Mouse (Mus musculus) liver, postnatal 0 days (tissue): ENCODE data around the gene Adgre5. TPM values are rescaled to one million over a fixed set of nuclear protein-coding genes. Genes with fewer than 3 reads are reported as not detected.
A peak's percentile ranks its signal among the peaks of the same experiment; 100 is the strongest.

ENCODE experiments used
- ATAC-seq: fragments of 200-750 bp; cut with Nextera tagmentation; 2 replicates; pipeline ENCODE4 v1.8.0; 2017; ENCODE audit warnings: mild to moderate bottlenecking, moderate library complexity
- DNase-seq: peaks from one replicate; pipeline ENCODE4 v3.0.0-alpha.2; 2016
- H3K27ac ChIP-seq: fragments of 300-500 bp; sonication (generic); 2 replicates; pipeline ENCODE4 v1.5.1; 2014; ENCODE audit warnings: antibody characterized with exemption, moderate library complexity, mild to moderate bottlenecking, low read depth
- H3K27me3 ChIP-seq: fragments of 300-500 bp; sonication (generic); 2 replicates; pipeline ENCODE4 v1.6.1; 2014; ENCODE audit warnings: low read length, control low read depth, mixed read lengths; ENCODE audit not compliant: insufficient read depth
- H3K36me3 ChIP-seq: fragments of 300-500 bp; sonication (generic); replicated peaks from 2 replicates; pipeline ENCODE4 v1.6.1; 2014; ENCODE audit warnings: mild to moderate bottlenecking, control low read depth, low read length, moderate library complexity, mixed read lengths; ENCODE audit not compliant: insufficient read depth
- H3K4me1 ChIP-seq: fragments of 300-500 bp; sonication (generic); 2 replicates; pipeline ENCODE4 v1.6.1; 2014; ENCODE audit warnings: antibody characterized with exemption, mild to moderate bottlenecking, control low read depth; ENCODE audit not compliant: insufficient read depth
- H3K4me2 ChIP-seq: fragments of 300-500 bp; sonication (generic); 2 replicates; pipeline ENCODE4 v1.6.1; 2014; ENCODE audit warnings: low read depth, mild to moderate bottlenecking, low read length, moderate library complexity, mixed read lengths
- H3K4me3 ChIP-seq: fragments of 300-500 bp; sonication (generic); 2 replicates; pipeline ENCODE4 v1.5.1; 2014; ENCODE audit warnings: low read depth, low read length
- H3K9ac ChIP-seq: fragments of 300-500 bp; sonication (generic); replicated peaks from 2 replicates; pipeline ENCODE4 v1.6.1; 2014; ENCODE audit warnings: mild to moderate bottlenecking, moderate library complexity
- H3K9me3 ChIP-seq: fragments of 300-500 bp; sonication (generic); 2 replicates; pipeline ENCODE4 v1.6.1; 2016; ENCODE audit warnings: mild to moderate bottlenecking, control low read depth, low read length, mixed read lengths
- CTCF ChIP-seq: sonication (generic); IDR thresholded peaks from 2 replicates; pipeline ENCODE4 v1.5.1; 2016; ENCODE audit warnings: antibody characterized with exemption, low read depth
- EP300 ChIP-seq: IDR thresholded peaks from 2 replicates; pipeline ENCODE4 v1.6.1; 2016; ENCODE audit warnings: antibody characterized with exemption, low read depth, mild to moderate bottlenecking
- WGBS: fragments of 180-500 bp; shearing (Covaris S2); extraction: QIAGEN DNeasy Blood & Tissue Kit; methylation state at CpG from one replicate; pipeline ENCODE4 v1.1.7; 2014; ENCODE audit not compliant: insufficient replicate concordance; 5-methylcytosine and 5-hydroxymethylcytosine counted together
- polyA plus RNA-seq: library from polyadenylated mRNA; unstranded; fragments of >200 nt; fragmentation: Nextera tagmentation; extraction: Ambion mirVana; gene quantifications from 2 replicates; pipeline ENCODE4 v1.2.1, GENCODE M21; 2015

Adgre5 gene
- polyA plus RNA-seq: 14.5 and 15.7 TPM in 2 replicates

GRCm38 (mm10) chr8:83740976-83741741 is at the start of gene Adgre5:
Adgre5 (minus strand) TSS chr8:83741326.
- DNase-seq: peak; percentile 79
- Histone ChIP-seq H3K27ac (peak within 1 kb of the TSS; percentile 89), H3K4me3 (peak within 1 kb of the TSS; percentile 60), H3K36me3 (no peaks in the 10 kb centered on the region), H3K4me1 (peaks cover 51% of the 10 kb centered on the region), H3K27me3 (no peaks in the 10 kb centered on the region), H3K9ac (peak within 1 kb of the TSS; percentile 74), H3K4me2 (peak within 1 kb of the TSS; percentile 78), H3K9me3 (no peaks in the 10 kb centered on the region)
- WGBS: 4% methylated on average over 45 of the region's 56 CpGs
- no peak for TF ChIP-seq EP300
- TF ChIP-seq CTCF: no peak; the same call in 1 of the 2 replicates
- peak; percentile 61 for ATAC-seq

DNA sequence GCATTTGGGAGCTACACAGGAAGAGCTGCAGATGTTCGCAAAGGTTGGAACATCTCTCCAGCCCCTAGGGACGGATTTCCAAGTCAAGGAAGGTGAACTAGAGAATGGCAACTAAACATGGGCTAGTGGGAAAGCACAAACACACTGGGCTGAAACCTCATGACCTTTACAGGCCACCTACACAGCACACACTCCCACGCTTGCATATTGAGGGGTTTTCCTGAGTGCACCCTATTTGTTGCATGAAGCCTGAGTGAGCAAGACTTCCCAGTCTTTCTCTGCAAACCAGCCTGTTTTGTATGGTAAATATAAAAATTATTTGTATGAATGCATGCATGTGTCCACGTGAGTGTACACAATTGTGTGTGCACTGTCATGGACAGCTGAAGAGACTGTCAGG is 48.7 kb upstream of the Adgre5 start:
- H3K27me3 ChIP-seq: no peaks in the 10 kb centered on the region
- ATAC-seq (no peak), DNase-seq (no peak)
- H3K4me1 ChIP-seq: no peaks in the 10 kb centered on the region
- no peak overlapping the region for H3K9ac ChIP-seq
- H3K9me3 ChIP-seq: no peaks in the 10 kb centered on the region
- H3K4me3 ChIP-seq: no peak overlapping the region
- H3K36me3 ChIP-seq: no peaks in the 10 kb centered on the region
- no peak overlapping the region for H3K4me2 ChIP-seq
- WGBS: 74% methylated on average over 4 of the region's 4 CpGs
- no peak overlapping the region for H3K27ac ChIP-seq
- TF ChIP-seq CTCF: no peak
- TF ChIP-seq EP300: no peak

GRCm38 (mm10) chr8:83785046-83785445 is 43.9 kb upstream of the Adgre5 start:
- Histone ChIP-seq H3K9me3 (no peaks in the 10 kb centered on the region), H3K27me3 (no peaks in the 10 kb centered on the region), H3K36me3 (no peaks in the 10 kb centered on the region), H3K27ac (no peak overlapping the region), H3K4me3 (no peak overlapping the region), H3K4me1 (no peaks in the 10 kb centered on the region), H3K9ac (no peak overlapping the region), H3K4me2 (no peak overlapping the region)
- WGBS: 61% methylated on average over 10 of the region's 10 CpGs
- ATAC-seq: no peak
- DNase-seq: no peak
- TF ChIP-seq EP300 (no peak), CTCF (no peak)

DNA sequence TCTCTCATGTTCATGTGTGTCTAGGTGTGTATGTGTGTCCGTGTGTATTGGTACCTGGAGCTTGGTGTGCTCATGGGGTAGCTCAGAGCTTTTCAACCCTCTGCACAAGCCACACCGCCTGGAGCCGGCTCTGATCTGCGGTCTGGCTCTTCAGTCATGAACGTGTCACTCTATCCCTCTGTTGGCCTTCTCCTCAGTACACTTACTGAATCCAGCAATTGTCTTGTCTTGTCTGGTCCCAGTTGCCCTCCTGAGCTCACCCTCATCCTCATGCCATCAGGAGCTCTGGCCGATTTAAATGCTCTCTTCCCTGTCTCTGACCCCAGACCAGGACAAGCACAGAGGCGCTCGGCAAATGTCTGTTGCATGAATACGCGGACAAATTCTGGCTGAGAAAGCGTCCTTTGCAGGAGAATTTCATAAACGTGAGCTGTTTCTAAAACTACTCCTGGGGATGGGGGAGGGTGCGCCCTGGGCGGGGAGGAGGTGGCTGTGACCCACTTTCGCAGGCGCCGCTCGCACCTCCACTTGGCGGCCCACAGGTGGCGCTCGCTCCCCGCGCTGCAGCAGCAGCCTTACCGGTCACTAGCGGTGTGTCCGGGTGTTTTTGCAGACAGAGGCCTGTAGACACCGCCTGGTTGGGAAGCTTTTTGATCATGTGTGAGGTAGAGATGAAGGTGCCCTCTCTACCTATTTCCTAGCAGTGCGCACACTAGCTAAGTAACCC is 41.9 kb upstream of the Adgre5 start:
- Histone ChIP-seq H3K4me3 (no peak overlapping the region), H3K4me2 (no peak overlapping the region), H3K27me3 (no peaks in the 10 kb centered on the region), H3K9ac (no peak overlapping the region), H3K9me3 (no peaks in the 10 kb centered on the region), H3K4me1 (peaks cover 6% of the 10 kb centered on the region; the same call in 1 of the 2 replicates), H3K36me3 (no peaks in the 10 kb centered on the region), H3K27ac (no peak overlapping the region)
- peak; percentile 96 for TF ChIP-seq CTCF
- TF ChIP-seq EP300: no peak
- ATAC-seq: peak; percentile 74; the same call in 1 of the 2 replicates
- DNase-seq: peak; percentile 81
- 21% methylated on average over 28 of the region's 28 CpGs for WGBS

- Histone ChIP-seq H3K36me3 (no peaks in the 10 kb centered on the region), H3K9ac (no peak overlapping the region), H3K27me3 (no peaks in the 10 kb centered on the region), H3K4me2 (no peak overlapping the region), H3K4me3 (no peak overlapping the region), H3K27ac (no peak overlapping the region), H3K9me3 (no peaks in the 10 kb centered on the region), H3K4me1 (peaks cover 6% of the 10 kb centered on the region)
- ATAC-seq: peak; percentile 57
- no peak for TF ChIP-seq EP300
- TF ChIP-seq CTCF: no peak
- 43% methylated on average over 5 of the region's 5 CpGs for WGBS
- DNase-seq: no peak
These were observed 38.5 kb upstream of the Adgre5 start for GRCm38 (mm10) chr8:83779610-83780009.

DNA sequence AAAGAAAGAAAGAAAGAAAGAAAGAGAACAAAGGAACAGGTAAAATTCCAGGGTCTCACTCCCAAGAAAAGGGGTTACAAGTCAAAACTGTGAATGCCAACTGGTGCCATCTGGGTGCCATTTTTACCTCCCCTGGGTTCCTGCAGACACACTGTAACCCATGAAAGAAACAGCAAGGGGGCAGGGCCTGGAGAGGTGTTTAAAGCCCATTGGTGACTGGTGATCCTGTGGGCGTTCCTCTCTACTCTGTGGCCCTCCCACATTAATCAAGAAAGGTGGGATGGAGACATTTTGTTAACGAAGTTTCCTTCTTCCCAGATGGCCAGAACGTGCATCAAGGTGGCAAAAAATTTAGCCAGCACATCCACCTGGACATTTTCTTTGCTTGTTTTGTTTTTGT is 36.9 kb upstream of the Adgre5 start:
- TF ChIP-seq EP300: no peak
- no peaks in the 10 kb centered on the region for H3K9me3 ChIP-seq
- 65% methylated on average over 3 of the region's 3 CpGs for WGBS
- no peaks in the 10 kb centered on the region for H3K27me3 ChIP-seq
- DNase-seq (no peak), ATAC-seq (no peak)
- H3K4me1 ChIP-seq: peaks cover 10% of the 10 kb centered on the region
- no peak overlapping the region for H3K27ac ChIP-seq
- no peak overlapping the region for H3K4me2 ChIP-seq
- H3K36me3 ChIP-seq: no peaks in the 10 kb centered on the region
- no peak overlapping the region for H3K9ac ChIP-seq
- no peak overlapping the region for H3K4me3 ChIP-seq
